In genomic region chr9:9210464-9210863, GRCm38 (mm10) we compare ENCODE assay signal across 13 mouse cellular contexts.
"Had no signal": no experiment of that assay in that cellular context is flagged by ENCODE, and none has a peak within 500 bp of the region (broad histone marks: within the 10 kb centered on the region; RNA-seq: fewer than 3 reads in every experiment).

No protein-coding gene starts in this region.

- H3K36me3 ChIP-seq: limb, embryonic 15.5 days; midbrain, embryonic 13.5 days; neural tube, embryonic 15.5 days; stomach, embryonic 15.5 days had no signal

- H3K27ac ChIP-seq: kidney, postnatal 0 days; limb, embryonic 15.5 days; liver, embryonic 14.5 days; midbrain, embryonic 13.5 days; neural tube, embryonic 15.5 days; stomach, embryonic 15.5 days had no signal

- DNase-seq: kidney, adult 8-10 months; layer of hippocampus, adult 9-11 months; layer of hippocampus, postnatal 36 days; lung, adult 18-20 months; lung, postnatal 36 days; spleen, adult 18-20 months; thymus, postnatal 36 days had no signal

- H3K4me3 ChIP-seq: limb, embryonic 15.5 days; midbrain, embryonic 13.5 days; neural tube, embryonic 15.5 days; stomach, embryonic 15.5 days had no signal

- H3K4me1 ChIP-seq: limb, embryonic 15.5 days; midbrain, embryonic 13.5 days; neural tube, embryonic 15.5 days; stomach, embryonic 15.5 days had no signal

- H3K9ac ChIP-seq: limb, embryonic 15.5 days; liver, embryonic 14.5 days; midbrain, embryonic 13.5 days; neural tube, embryonic 15.5 days; stomach, embryonic 15.5 days had no signal

- H3K27me3 ChIP-seq: limb, embryonic 15.5 days; midbrain, embryonic 13.5 days; neural tube, embryonic 15.5 days; stomach, embryonic 15.5 days had no signal
